Mouse (Mus musculus): Measurements from ENCODE around the gene Rpl10-ps3. TPM values are rescaled to one million over a fixed set of nuclear protein-coding genes. Genes with fewer than 3 reads are reported as not detected.

The Rpl10-ps3 gene
- total RNA-seq (2021) = 100 to 1,000 TPM; 374 to 412 TPM

GRCm38 (mm10) chr9:50344868-50345267, at the start of gene Rpl10-ps3:
Gene Rpl10-ps3 (minus strand): TSS chr9:50344968.
- intact Hi-C loops (cut with DNase I) = no loop called here
- DNase-seq (ENCODE audit: extremely low spot score in 1 of 2, low spot score in 2 of 2) = no peak

- no peak for DNase-seq (ENCODE audit: extremely low spot score in 1 of 2, low spot score in 2 of 2)
- intact Hi-C loops (cut with DNase I) = no loop called here
Observed at GRCm38 (mm10) chr9:50375598-50375997, 30.8 kb upstream of the Rpl10-ps3 start.

GRCm38 (mm10) chr9:50374666-50375065, 29.9 kb upstream of the Rpl10-ps3 start:
- peak; percentile 19 to 23 for DNase-seq (ENCODE audit: extremely low spot score in 1 of 2, low spot score in 2 of 2)
- intact Hi-C loops (cut with DNase I) = no loop called here

- DNase-seq (ENCODE audit: extremely low spot score in 1 of 2, low spot score in 2 of 2) = no peak
- intact Hi-C loops (cut with DNase I) = no loop called here
Observed at GRCm38 (mm10) chr9:50368551-50369297, 24.0 kb upstream of the Rpl10-ps3 start.

DNA sequence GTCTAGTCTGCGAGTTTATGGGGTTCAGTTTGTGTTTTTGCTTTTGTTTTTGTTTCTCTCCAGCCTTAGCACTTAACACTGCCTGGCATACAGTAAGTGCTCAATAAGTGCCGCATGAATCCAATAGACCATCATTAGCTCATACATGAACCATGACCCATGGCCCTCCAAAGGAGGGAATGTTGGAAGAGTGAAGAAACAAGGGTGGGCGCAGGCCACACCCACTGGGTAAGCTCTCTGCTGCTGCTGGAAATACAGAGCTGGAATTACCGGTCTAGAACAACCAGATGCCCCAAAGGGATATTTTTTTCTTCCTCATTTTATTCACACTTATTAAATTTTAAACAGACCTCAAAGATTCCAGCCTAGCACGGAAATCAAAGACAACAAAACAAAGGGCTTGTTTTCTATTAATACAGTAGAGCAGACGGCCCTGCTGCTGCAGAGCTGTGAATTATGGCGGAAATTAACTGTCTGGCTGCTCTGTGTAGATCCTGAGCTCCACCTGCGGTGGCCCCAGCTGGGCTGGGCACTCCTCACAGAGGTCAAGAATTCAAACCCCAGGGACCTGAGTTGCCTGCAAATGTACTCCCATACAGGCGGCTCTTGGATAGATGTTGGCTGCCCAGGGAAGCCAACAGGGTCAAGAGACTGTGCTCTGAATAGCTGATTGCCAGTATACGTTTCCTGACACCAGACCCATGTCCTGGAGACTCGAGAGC, 20.5 kb upstream of the Rpl10-ps3 start:
- DNase-seq (ENCODE audit: extremely low spot score in 1 of 2, low spot score in 2 of 2) = no peak
- intact Hi-C loops (cut with DNase I) = no loop called here

GRCm38 (mm10) chr9:50363962-50364361, 19.2 kb upstream of the Rpl10-ps3 start:
- no peak for DNase-seq (ENCODE audit: extremely low spot score in 1 of 2, low spot score in 2 of 2)
- intact Hi-C loops (cut with DNase I) = no loop called here

GRCm38 (mm10) chr9:50363259-50363658, 18.5 kb upstream of the Rpl10-ps3 start:
- DNase-seq (ENCODE audit: extremely low spot score in 1 of 2, low spot score in 2 of 2) = no peak
- intact Hi-C loops (cut with DNase I) = no loop called here

- no peak for DNase-seq (ENCODE audit: extremely low spot score in 1 of 2, low spot score in 2 of 2)
- intact Hi-C loops (cut with DNase I) = no loop called here
Observed at GRCm38 (mm10) chr9:50362556-50362955, 17.8 kb upstream of the Rpl10-ps3 start.

- no peak for DNase-seq (ENCODE audit: extremely low spot score in 1 of 2, low spot score in 2 of 2)
- intact Hi-C loops (cut with DNase I) = no loop called here
Observed at GRCm38 (mm10) chr9:50360370-50360769, 15.6 kb upstream of the Rpl10-ps3 start.

DNA sequence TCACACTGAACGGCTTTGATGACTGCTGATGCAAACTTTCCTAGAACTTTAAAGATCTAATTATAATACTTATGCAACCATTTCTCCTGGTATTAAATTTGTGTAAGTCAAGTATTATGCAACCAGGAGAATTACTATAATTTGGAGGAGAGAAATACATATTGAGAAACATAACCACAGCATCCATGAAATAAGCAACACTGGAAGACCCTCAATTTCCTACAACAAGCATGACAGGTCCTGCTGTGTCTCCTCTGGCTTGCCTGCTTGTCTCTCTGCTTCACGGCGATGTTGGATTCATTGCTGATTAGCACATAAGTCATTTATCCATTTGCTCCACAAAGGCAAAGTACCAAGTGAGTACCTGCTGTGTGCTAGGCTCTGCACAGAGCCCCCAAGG, 12.6 kb upstream of the Rpl10-ps3 start:
- intact Hi-C loops (cut with DNase I) = no loop called here
- DNase-seq (ENCODE audit: extremely low spot score in 1 of 2, low spot score in 2 of 2) = no peak

- no peak for DNase-seq (ENCODE audit: extremely low spot score in 1 of 2, low spot score in 2 of 2)
- intact Hi-C loops (cut with DNase I) = no loop called here
Observed at GRCm38 (mm10) chr9:50351746-50352145, 7.0 kb upstream of the Rpl10-ps3 start.

GRCm38 (mm10) chr9:50350571-50350970, 5.8 kb upstream of the Rpl10-ps3 start:
- DNase-seq (ENCODE audit: extremely low spot score in 1 of 2, low spot score in 2 of 2) = no peak
- intact Hi-C loops (cut with DNase I) = no loop called here

GRCm38 (mm10) chr9:50349156-50349555, 4.4 kb upstream of the Rpl10-ps3 start:
- no peak for DNase-seq (ENCODE audit: extremely low spot score in 1 of 2, low spot score in 2 of 2)

GRCm38 (mm10) chr9:50348256-50348655, 3.5 kb upstream of the Rpl10-ps3 start:
- intact Hi-C loops (cut with DNase I) = no loop called here
- DNase-seq (ENCODE audit: extremely low spot score in 1 of 2, low spot score in 2 of 2) = no peak

More at GRCm38 (mm10) chr9:50349156-50349555, 4.4 kb upstream of the Rpl10-ps3 start:
- intact Hi-C loops (cut with DNase I) = no loop called here

GRCm38 (mm10) chr9:50335539-50336325, 9.0 kb downstream of the Rpl10-ps3 start:
- no peak for DNase-seq (ENCODE audit: extremely low spot score in 1 of 2, low spot score in 2 of 2)
- intact Hi-C loops (cut with DNase I) = loop anchor here (10.0 kb wide), 1 partner anchor 199 kb away; no protein-coding TSS in a partner anchor

GRCm38 (mm10) chr9:50333413-50333812, 11.4 kb downstream of the Rpl10-ps3 start:
- DNase-seq (ENCODE audit: extremely low spot score in 1 of 2, low spot score in 2 of 2) = peak in 1 of 2 experiments; percentile 28
- intact Hi-C loops (cut with DNase I) = loop anchor here (5.0 to 10.0 kb wide), 2 partner anchors 94 to 201 kb away; no protein-coding TSS in a partner anchor

GRCm38 (mm10) chr9:50324355-50325225, 20.2 kb downstream of the Rpl10-ps3 start:
- intact Hi-C loops (cut with DNase I) = no loop called here
- DNase-seq (ENCODE audit: extremely low spot score in 1 of 2, low spot score in 2 of 2) = no peak

DNA sequence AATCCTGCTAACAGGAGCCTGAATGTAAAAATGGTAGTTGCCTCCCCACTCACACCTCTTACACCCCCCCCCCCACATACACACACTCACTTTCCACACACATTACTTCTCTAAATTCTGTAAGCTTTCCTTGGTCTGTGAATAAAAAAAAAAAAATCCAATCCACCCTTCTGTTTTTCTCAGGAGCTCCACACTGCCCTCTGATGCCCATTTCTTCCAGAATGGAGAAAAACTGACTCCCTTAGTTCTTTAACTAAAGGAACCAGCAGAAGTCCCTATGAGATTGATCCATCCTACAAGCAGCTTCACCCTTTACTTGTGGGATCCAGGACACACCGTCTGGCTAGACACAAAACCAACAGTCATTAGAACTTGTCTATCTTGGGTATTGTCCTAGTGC, 24.0 kb downstream of the Rpl10-ps3 start:
- DNase-seq (ENCODE audit: extremely low spot score in 1 of 2, low spot score in 2 of 2) = no peak
- intact Hi-C loops (cut with DNase I) = no loop called here
